Mouse (Mus musculus): ENCODE measurements around the gene Ilf2.

DNA sequence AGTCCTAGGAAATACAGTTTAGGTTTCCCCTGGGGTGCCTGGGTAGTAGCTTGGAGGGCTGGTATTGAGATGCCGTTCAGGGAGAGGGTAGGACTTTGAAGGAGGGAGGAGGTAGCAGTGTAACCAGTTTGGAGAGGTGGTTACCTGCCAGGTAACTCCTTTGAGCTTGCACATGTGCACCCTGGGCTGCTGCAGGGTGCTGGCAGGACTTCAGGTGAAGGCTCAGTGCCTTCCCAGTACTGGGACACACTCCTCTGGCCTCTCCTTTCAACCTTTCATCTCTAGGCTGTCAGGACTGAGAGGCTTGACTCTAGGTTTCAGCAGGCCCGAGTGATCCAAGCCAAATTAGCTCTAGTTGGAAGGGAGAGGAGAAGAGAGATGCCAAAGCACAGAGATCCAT, 50.1 kb downstream of the Ilf2 start:
- TF ChIP-seq MAX (IDR thresholded peaks at IDR 0.05; ENCODE audit: low read depth) (no peak), POLR2A (IDR thresholded peaks at IDR 0.05; ENCODE audit: insufficient read length, low read depth) (no peak), USF1 (IDR thresholded peaks at IDR 0.05; ENCODE audit: low read depth) (no peak), POLR2AphosphoS2 (IDR thresholded peaks at IDR 0.05; ENCODE audit: insufficient read length, low read depth) (no peak), CEBPB (IDR thresholded peaks at IDR 0.05; ENCODE audit: insufficient read depth, poor library complexity, severe bottlenecking) (no peak), MYOD1 (IDR thresholded peaks at IDR 0.05; ENCODE audit: control insufficient read depth in 1 of 3, insufficient read length in 2 of 3, low read depth in 2 of 3) (no peak)
